Mouse (Mus musculus): ENCODE measurements around the gene Kif16b.

DNA sequence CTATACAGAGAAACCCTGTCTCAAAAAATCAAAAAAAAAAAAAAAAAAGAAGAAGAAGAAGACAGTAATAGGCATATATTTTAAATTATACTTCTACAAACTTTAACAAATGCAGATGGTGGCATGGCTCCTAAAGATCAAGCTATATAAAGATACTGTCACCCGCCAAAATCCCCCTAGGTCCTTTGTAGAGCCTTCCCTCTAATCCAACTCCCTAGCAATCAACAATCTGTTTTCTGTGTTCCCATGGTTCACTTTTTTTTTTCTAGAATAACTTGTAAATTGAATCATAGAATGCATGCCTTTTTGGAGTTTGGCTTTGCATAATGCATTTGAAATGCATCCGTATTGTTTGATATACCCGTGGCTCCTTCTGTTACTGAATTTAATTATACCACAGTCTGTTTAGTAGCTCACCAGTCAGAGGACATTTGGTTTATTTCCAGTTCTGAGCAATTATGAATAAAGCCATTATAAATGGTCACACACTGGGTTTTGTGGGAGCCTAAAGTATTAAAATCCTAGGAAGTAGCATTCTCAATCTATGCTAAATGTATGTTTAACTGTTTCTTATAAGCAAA lies 9.6 kb upstream of the Kif16b start:
- TF ChIP-seq CTCF (IDR thresholded peaks at IDR 0.05; ENCODE audit: low read depth, low read length) (no peak), GATA1 (IDR thresholded peaks at IDR 0.05; ENCODE audit: borderline replicate concordance, low read length) (no peak), POLR2AphosphoS5 (IDR thresholded peaks at IDR 0.05; ENCODE audit: insufficient replicate concordance, low read depth, low read length) (no peak), TAL1 (conservative IDR thresholded peaks at IDR 0.05; ENCODE audit: low read depth, low read length) (no peak)

All from G1E (cell line).